ENCODE assay signal across 8 mouse cellular contexts in the genomic region with DNA sequence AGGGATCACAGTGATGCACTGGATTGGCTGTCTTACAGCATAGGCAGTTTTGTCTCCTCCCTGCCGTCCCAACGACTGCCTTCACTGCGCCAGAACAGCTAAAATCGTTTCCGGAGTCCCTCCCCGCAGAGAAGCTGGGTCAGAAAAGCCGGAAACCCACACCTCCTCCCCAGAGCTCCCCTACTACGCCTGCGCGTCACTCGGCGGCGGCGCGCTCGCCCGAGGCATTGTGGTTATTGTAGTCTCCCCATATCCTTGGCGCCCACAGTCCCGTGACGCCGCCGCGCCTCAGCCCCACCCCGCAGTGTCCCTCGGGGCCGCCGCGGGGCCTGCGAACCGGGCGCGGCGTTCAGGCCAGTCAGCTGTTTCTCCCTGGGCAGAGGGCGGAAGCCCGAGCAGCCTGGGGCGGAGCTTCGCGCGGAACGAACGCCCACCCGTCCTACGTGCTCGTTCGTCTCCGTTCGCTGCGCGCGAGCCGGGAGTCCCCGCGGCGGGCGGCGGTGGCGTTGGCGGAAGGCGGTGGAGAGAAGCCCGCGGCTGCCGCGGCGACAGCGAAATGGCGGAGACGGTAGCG. TPM values are rescaled to one million over a fixed set of nuclear protein-coding genes. Genes with fewer than 3 reads are reported as not detected.
A peak's percentile ranks its signal among the peaks of the same experiment; 100 is the strongest.
DNase-seq lines count a peak whose midpoint lies in the region; ATAC-seq lines count a peak whose summit lies in the region.

A gene (plus strand): TSS at position 256 of the 574 bp plus-strand sequence.

- H3K9me3 ChIP-seq in heart, embryonic 13.5 days: 0 out of 2 replicates have a peak, but pooled peaks cover 4% of the 10 kb centered on the region
- no peaks in the 10 kb centered on the region for H3K9me3 ChIP-seq in liver, embryonic 12.5 days (replicated peaks)
- H3K9me3 ChIP-seq in stomach, embryonic 16.5 days (replicated peaks; ENCODE audit: control insufficient read depth, low read length): no peaks in the 10 kb centered on the region

- DNase-seq in CD4-positive helper T cell, adult 2 months (ENCODE audit: low read depth, low spot score): peak; percentile 99
- DNase-seq in brain, embryonic 18.5 days (ENCODE audit: low read depth, low spot score): peak; percentile 92
- DNase-seq in kidney, postnatal 10 days: peak; percentile 97
- peak; percentile 96 to 97 for DNase-seq in natural killer cell, adult 2 months (ENCODE audit: low spot score in 2 of 2)

- H3K36me3 ChIP-seq in heart, embryonic 13.5 days: peaks cover 16% of the 10 kb centered on the region
- H3K36me3 ChIP-seq in liver, embryonic 12.5 days: peaks cover 20% of the 10 kb centered on the region
- no peaks in the 10 kb centered on the region for H3K36me3 ChIP-seq in stomach, embryonic 16.5 days (ENCODE audit: control insufficient read depth, insufficient read depth, low read length)

- H3K9ac ChIP-seq in heart, embryonic 13.5 days: peak within 1 kb of the TSS; percentile 92
- H3K9ac ChIP-seq in liver, embryonic 12.5 days: peak within 1 kb of the TSS; percentile 99
- H3K9ac ChIP-seq in stomach, embryonic 16.5 days (ENCODE audit: low read length): peak within 1 kb of the TSS; percentile 99

- H3K27ac ChIP-seq in heart, embryonic 13.5 days (replicated peaks): peak within 1 kb of the TSS; percentile 98
- H3K27ac ChIP-seq in liver, embryonic 12.5 days: peak within 1 kb of the TSS; percentile 100
- H3K27ac ChIP-seq in stomach, embryonic 16.5 days (ENCODE audit: low read length): peak within 1 kb of the TSS; percentile 100

- H3K4me1 ChIP-seq in heart, embryonic 13.5 days: peaks cover 38% of the 10 kb centered on the region
- H3K4me1 ChIP-seq in liver, embryonic 12.5 days: peaks cover 60% of the 10 kb centered on the region
- no peaks in the 10 kb centered on the region; the same call in 1 of the 2 replicates for H3K4me1 ChIP-seq in stomach, embryonic 16.5 days (ENCODE audit: control insufficient read depth, insufficient read depth, low read length)

- WGBS in heart, embryonic 13.5 days: under 1% methylated on average over 68 of the region's 68 CpGs
- WGBS in liver, embryonic 12.5 days (ENCODE audit: insufficient replicate concordance): under 1% methylated on average over 67 of the region's 68 CpGs
- under 1% methylated on average over 46 of the region's 68 CpGs for WGBS in stomach, embryonic 16.5 days

- ATAC-seq in erythroid progenitor cell, adult 5-6 weeks (replicated peaks; ENCODE audit: low FRiP score, poor library complexity, severe bottlenecking): peak; percentile 91
- ATAC-seq in heart, embryonic 13.5 days (ENCODE audit: extremely low read depth, insufficient number of reproducible peaks, low FRiP score, low TSS enrichment): peak; percentile 97
- peak; percentile 98 for ATAC-seq in liver, embryonic 12.5 days
- ATAC-seq in stomach, embryonic 16.5 days (ENCODE audit: insufficient read depth, low FRiP score): peak; percentile 98

- H3K4me3 ChIP-seq in heart, embryonic 13.5 days: peak within 1 kb of the TSS; percentile 98
- H3K4me3 ChIP-seq in liver, embryonic 12.5 days: peak within 1 kb of the TSS; percentile 98
- peak within 1 kb of the TSS; percentile 98 for H3K4me3 ChIP-seq in stomach, embryonic 16.5 days (replicated peaks; ENCODE audit: low read length)

- H3K27me3 ChIP-seq in heart, embryonic 13.5 days (replicated peaks): no peaks in the 10 kb centered on the region
- no peaks in the 10 kb centered on the region for H3K27me3 ChIP-seq in liver, embryonic 12.5 days (replicated peaks)
- H3K27me3 ChIP-seq in stomach, embryonic 16.5 days (ENCODE audit: control insufficient read depth, insufficient read depth, low read length): no peaks in the 10 kb centered on the region

- peak within 1 kb of the TSS; percentile 89 for H3K4me2 ChIP-seq in heart, embryonic 13.5 days
- H3K4me2 ChIP-seq in liver, embryonic 12.5 days: peak within 1 kb of the TSS; percentile 73
- peak within 1 kb of the TSS; percentile 76 for H3K4me2 ChIP-seq in stomach, embryonic 16.5 days (ENCODE audit: low read depth, low read length)

RNA-seq across cellular contexts. Expression of the gene that starts here (rescaled TPM):
- total RNA-seq in erythroid progenitor cell, adult 5-6 weeks (2015; ENCODE audit: low replicate concordance): 260 and 279 TPM in 2 replicates
- 105 and 119 TPM in 2 replicates for total RNA-seq in erythroid progenitor cell, adult 5-6 weeks (2017; ENCODE audit: low replicate concordance)
- 335 and 371 TPM in 2 replicates for polyA plus RNA-seq in heart, embryonic 13.5 days (2015; fragmentation: Nextera tagmentation; extraction: Ambion mirVana)
- 291 and 307 TPM in 2 replicates for polyA plus RNA-seq in liver, embryonic 12.5 days (2016; fragmentation: Nextera tagmentation; extraction: Ambion mirVana)
- 350 and 385 TPM in 2 replicates for polyA plus RNA-seq in stomach, embryonic 16.5 days (2015; fragmentation: Nextera tagmentation; extraction: Ambion mirVana)

Comparison
In these comparisons a context has a peak if more than half of its experiments do, and no peak if none do; other contexts are left out.
1. Peak in every context shown above with its lines: DNase-seq, ATAC-seq, H3K4me3 ChIP-seq and H3K27ac ChIP-seq.